Mouse (Mus musculus): Measurements from ENCODE around the gene Asap2.

DNA sequence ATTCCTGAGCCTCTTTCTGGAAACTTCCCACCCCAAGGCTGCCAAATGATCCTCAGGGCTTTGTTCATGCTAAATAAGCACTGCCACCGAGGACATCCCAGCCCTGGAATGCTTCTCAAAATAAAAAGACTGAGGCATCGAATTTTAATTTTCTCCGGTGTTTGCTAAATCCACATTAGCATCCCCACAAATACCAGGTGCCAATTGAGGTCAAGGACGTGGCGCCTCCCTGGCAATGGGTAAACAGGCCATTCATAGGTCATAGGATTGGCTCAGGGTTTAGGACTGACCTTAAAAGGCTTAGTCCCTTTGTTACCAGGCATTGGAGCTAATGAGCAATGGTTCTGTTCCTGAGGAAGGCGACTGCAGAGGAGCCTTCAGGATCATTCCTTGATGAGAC lies 193.1 kb downstream of the Asap2 start:
- TF ChIP-seq CTCF (IDR thresholded peaks at IDR 0.05; ENCODE audit: low read depth) (no peak), EP300 (IDR thresholded peaks at IDR 0.05; ENCODE audit: low read depth) (no peak)
